Mouse (Mus musculus) megakaryocyte, embryonic 14.5 days (primary cell): Measurements from ENCODE around the gene Hyal1.

ENCODE experiments used
- FLI1 ChIP-seq: IDR thresholded peaks from 2 replicates; pipeline ENCODE4 v1.6.1; 2012; ENCODE audit warnings: low read length, inconsistent platforms, mixed read lengths
- GATA1 ChIP-seq: IDR thresholded peaks from 3 replicates; pipeline ENCODE4 v1.6.1; 2012; ENCODE audit warnings: mixed read lengths, low read length, inconsistent platforms, borderline replicate concordance

DNA sequence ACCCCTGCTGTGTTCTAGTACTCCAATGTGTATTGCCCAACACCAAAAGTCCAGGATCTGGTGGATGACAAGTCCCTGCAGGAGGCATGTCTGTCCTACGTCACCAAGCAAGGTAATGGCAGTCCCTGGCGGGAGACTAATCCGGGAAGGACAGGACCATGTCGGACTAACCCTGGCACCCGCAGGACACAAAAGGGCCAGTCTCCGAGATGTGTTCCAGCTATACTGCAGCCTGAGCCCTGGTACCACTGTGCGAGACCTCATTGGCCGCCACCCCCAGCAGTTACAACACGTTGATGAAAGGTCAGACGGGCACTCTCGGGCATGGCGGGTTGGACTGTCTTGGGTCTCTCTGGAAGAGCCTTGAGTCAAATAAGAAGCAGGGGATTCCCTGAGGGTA, 32.0 kb upstream of the Hyal1 start:
- TF ChIP-seq FLI1 (no peak), GATA1 (no peak)
